Mouse (Mus musculus): ENCODE measurements around the gene Ackr4.

Ackr4 gene

GRCm38 (mm10) chr9:104039742-104040141 lies 87.0 kb downstream of the Ackr4 start:
- no peak for DNase-seq

DNA sequence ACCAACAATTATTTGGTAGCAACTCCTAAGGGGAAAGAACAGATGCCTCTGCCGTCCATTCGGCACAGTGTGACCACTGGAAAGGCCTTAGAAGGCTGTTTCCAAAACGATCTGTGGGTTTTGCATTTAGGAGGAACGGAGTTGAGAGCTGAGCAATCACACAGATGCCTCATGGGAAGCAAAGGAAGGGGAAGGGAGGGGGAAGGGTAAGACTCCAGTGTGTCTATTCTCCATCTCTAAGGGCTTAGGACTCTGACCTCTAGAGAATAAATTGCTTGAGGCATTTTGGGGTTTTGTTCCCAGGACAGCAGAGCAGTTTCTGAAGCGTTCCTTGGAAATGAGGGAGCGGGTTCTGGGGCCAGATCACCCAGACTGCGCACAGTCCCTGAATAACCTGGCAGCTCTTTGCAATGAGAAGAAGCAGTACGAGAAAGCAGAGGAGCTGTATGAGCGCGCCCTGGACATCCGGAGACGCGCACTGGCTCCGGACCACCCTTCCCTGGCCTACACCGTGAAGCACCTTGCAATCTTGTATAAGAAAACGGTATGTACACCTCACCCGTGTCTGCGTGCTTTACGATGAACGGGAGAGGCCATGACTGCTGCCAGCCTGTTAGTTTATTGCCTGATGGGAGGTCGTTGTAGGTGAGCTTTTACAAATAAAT lies 87.6 kb downstream of the Ackr4 start:
- no peak for DNase-seq

DNA sequence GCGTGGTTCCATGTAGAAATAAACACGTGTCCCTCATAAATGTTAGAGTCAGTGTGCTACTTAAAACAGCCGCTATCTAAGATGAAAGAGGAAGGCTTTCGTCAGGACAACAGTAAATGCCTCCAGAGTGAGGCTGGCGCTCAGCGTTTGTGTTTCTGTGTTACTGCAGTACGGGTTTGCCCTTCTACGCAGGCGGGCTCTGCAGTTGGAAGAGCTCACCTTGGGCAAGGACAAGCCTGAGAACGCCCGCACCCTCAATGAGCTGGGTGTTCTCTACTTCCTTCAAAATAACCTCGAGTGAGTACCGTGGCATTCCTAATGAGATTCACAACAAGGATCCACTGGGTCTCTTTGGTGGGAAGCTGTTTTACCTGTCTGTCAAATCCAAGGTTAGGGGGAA lies 88.5 kb downstream of the Ackr4 start:
- DNase-seq, result no peak

- peak; percentile 86 for DNase-seq
Measured at GRCm38 (mm10) chr9:104035261-104036015, 91.3 kb downstream of the Ackr4 start.

DNA sequence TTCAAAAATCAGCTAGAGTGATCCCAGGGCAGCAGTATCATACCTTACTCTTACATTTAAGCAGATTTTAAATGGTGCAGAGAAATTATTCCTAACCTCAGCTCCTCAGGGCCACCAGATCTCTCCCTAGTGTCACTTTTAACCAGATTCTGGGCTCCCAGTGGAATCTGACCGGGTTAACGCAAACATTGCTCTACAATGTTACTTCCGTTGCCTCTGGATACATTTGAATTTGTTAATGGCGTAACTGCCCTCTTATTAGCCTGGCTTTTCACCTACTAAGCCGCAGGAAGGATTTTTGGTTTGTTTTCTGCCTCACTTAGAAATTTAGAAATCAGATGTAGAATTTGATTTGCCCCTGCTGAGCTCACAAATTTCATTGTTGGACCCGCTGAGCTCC lies 92.0 kb downstream of the Ackr4 start:
- no peak for DNase-seq

DNA sequence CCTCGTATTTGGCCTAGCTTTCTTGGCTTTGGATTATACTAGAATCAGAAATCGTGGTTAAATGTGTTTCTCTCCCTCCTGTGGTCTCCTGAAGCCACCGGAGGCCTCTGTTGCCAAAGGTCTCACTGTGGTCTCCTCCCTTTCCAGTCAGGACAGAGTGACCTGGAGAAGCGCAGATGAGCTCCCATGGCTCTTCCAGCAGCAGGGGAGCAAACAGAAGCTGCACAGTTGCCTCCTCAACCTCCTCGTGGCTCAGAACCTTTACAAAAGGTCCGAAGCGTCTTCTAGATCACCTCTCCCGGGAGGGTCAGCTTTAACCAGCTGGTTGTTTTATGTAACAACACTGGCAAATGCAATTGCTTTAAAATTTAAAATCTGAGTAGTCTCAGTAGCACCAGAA lies 92.5 kb downstream of the Ackr4 start:
- no peak for DNase-seq
